Mouse (Mus musculus): ENCODE data around the gene 4930404N11Rik. TPM values are rescaled to one million over a fixed set of nuclear protein-coding genes. Genes with fewer than 3 reads are reported as not detected.

The 4930404N11Rik gene
- polyA plus RNA-seq, 1 experiment from 2014 or later, result 1.2 TPM

- WGBS, result under 1% methylated on average over 53 of the region's 59 CpGs
- H3K4me1 ChIP-seq, result peaks cover 37% of the 10 kb centered on the region
- H3K4me3 ChIP-seq, result peak within 1 kb of the TSS; percentile 79
- peak; percentile 21; the same call in 1 of the 2 replicates for ATAC-seq (ENCODE audit: insufficient number of reproducible peaks, insufficient read depth, low FRiP score, low TSS enrichment, low read depth)
- H3K9ac ChIP-seq, result peak within 1 kb of the TSS; percentile 95
- H3K9me3 ChIP-seq, result no peaks in the 10 kb centered on the region
- no peaks in the 10 kb centered on the region for H3K27me3 ChIP-seq
- H3K4me2 ChIP-seq, result peak within 1 kb of the TSS; percentile 88
- H3K27ac ChIP-seq, result peak within 1 kb of the TSS; percentile 85
- H3K36me3 ChIP-seq, result peaks cover 29% of the 10 kb centered on the region
Observed at GRCm38 (mm10) chr10:81377793-81378552, 12.4 kb upstream of the 4930404N11Rik start, which contains the start of gene Fzr1. TSS of gene Fzr1 (minus strand) at chr10:81378516.

DNA sequence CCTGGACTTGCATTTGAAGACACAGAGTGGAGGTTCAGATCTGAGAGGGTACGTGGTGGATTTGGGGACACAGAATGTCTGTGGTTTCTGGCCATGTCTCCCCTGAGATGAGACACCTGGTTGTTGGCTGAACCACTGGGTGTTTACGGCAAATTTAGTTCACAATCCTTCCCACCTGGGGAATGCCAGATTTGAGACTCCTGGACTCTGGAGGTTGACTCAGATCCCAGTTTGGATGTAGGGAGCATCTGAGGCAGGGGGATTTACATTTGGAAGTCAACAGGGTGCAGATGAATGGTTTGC is 11.7 kb upstream of the 4930404N11Rik start:
- 55% methylated on average over 2 of the region's 2 CpGs for WGBS
- H3K4me2 ChIP-seq, result peak overlapping the region; percentile 88
- peaks cover 35% of the 10 kb centered on the region for H3K36me3 ChIP-seq
- no peak for ATAC-seq (ENCODE audit: insufficient number of reproducible peaks, insufficient read depth, low FRiP score, low TSS enrichment, low read depth)
- H3K4me1 ChIP-seq, result peaks cover 39% of the 10 kb centered on the region
- H3K27me3 ChIP-seq, result no peaks in the 10 kb centered on the region
- H3K9ac ChIP-seq, result peak overlapping the region; percentile 95
- peak overlapping the region; percentile 79 for H3K4me3 ChIP-seq
- no peaks in the 10 kb centered on the region for H3K9me3 ChIP-seq
- H3K27ac ChIP-seq, result peak overlapping the region; percentile 75; the same call in 1 of the 2 replicates

DNA sequence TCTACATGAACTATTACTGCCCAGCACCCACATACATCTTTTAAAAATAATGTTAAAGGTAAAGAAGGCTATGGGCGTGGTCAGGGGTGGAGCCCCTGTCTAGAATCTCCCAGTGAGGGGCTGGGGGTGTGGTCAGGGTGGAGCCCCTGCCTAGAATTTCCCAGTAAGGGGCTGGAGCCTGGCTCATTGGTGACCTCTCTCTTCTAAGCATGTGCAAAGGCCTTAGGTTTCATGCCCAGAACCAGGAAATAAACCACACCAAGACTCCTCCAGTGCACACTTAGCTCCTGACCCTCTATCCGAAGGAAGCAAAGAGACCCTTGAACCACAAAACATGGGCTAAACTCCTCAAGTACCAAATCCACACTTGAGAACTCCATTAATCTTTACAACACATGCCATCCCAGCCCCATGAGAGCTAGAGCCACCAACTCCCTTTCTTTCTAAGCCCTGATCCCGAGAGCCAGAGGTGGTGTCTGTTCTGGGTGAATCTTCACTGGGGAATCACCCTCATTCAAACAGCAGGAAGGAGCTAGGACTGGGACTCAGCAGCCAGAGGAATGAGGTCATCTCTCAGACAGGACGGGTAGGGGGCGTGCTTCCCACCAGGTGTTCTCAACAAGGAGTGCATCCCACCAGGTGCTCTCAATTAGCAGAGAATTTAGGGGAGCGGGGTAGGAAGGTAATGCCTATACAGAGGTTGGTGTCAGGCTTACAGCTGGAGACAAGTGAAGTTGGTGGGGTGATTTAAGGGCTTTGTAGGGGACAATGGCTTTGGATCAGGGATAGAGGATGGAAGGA is 11.1 kb upstream of the 4930404N11Rik start:
- peak overlapping the region; percentile 79 for H3K4me3 ChIP-seq
- no peaks in the 10 kb centered on the region for H3K27me3 ChIP-seq
- no peaks in the 10 kb centered on the region for H3K9me3 ChIP-seq
- H3K4me1 ChIP-seq, result peaks cover 39% of the 10 kb centered on the region
- peaks cover 41% of the 10 kb centered on the region for H3K36me3 ChIP-seq
- 0 out of 2 replicates have a peak overlapping the region, but pooled peaks have one; percentile 75 for H3K27ac ChIP-seq
- ATAC-seq (ENCODE audit: insufficient number of reproducible peaks, insufficient read depth, low FRiP score, low TSS enrichment, low read depth), result no peak
- 31% methylated on average over 6 of the region's 6 CpGs for WGBS
- peak overlapping the region; percentile 88 for H3K4me2 ChIP-seq
- peak overlapping the region; percentile 95 for H3K9ac ChIP-seq

- Histone ChIP-seq H3K4me3 (no peak overlapping the region), H3K9ac (no peak overlapping the region), H3K4me1 (peaks cover 39% of the 10 kb centered on the region), H3K27ac (no peak overlapping the region), H3K36me3 (peaks cover 55% of the 10 kb centered on the region), H3K4me2 (no peak overlapping the region), H3K27me3 (no peaks in the 10 kb centered on the region), H3K9me3 (no peaks in the 10 kb centered on the region)
- ATAC-seq (ENCODE audit: insufficient number of reproducible peaks, insufficient read depth, low FRiP score, low TSS enrichment, low read depth), result no peak
- 92% methylated on average over 10 of the region's 10 CpGs for WGBS
Observed at GRCm38 (mm10) chr10:81375322-81375721, 9.7 kb upstream of the 4930404N11Rik start.

GRCm38 (mm10) chr10:81367207-81367495 is 1.5 kb upstream of the 4930404N11Rik start:
- Histone ChIP-seq H3K4me2 (no peak overlapping the region), H3K9ac (no peak overlapping the region), H3K36me3 (peaks cover 74% of the 10 kb centered on the region), H3K27me3 (peaks cover 39% of the 10 kb centered on the region), H3K4me1 (peaks cover 27% of the 10 kb centered on the region), H3K9me3 (no peaks in the 10 kb centered on the region), H3K4me3 (no peak overlapping the region), H3K27ac (no peak overlapping the region)
- ATAC-seq (ENCODE audit: insufficient number of reproducible peaks, insufficient read depth, low FRiP score, low TSS enrichment, low read depth), result no peak
- 84% methylated on average over 6 of the region's 6 CpGs for whole genome bisulfite sequencing

DNA sequence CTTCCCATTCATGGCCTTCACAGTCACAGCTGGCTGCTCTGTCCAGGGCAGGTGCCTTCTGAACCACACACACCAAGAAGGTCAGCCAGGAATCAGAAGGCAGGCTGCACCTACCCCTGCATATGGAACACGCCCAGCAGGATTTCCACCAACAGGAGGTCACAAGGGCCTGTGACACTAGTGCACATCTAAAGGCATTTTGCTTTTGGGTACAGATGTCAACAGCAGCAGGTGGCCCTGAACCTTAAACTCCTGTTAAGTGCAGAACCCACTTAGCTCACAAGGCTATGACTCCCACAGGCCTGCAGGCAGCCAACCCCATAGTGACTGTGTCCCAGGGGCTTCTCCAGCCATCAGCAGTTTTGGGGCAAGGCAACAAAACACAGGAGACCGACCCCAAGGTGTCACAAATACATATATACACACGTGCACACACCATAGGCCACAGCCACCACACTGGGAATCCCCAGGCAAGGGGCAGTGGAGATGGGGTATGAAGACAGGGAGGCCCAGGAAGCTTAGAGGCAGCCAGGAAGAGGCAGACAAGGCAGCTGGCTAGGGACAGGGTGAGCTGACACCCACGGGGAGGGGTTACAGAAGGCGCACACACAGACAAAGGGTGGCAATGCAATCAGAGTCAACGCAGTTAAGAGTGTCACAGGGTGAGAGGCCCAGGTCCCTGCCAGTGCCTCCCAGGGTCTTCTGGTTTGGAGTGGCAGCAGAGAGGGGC is 1.0 kb upstream of the 4930404N11Rik start:
- no peak overlapping the region for H3K27ac ChIP-seq
- ATAC-seq (ENCODE audit: insufficient number of reproducible peaks, insufficient read depth, low FRiP score, low TSS enrichment, low read depth), result no peak
- peaks cover 27% of the 10 kb centered on the region for H3K4me1 ChIP-seq
- H3K4me3 ChIP-seq, result no peak overlapping the region
- H3K27me3 ChIP-seq, result peaks cover 39% of the 10 kb centered on the region
- no peak overlapping the region for H3K4me2 ChIP-seq
- H3K36me3 ChIP-seq, result peaks cover 74% of the 10 kb centered on the region
- WGBS, result 80% methylated on average over 6 of the region's 6 CpGs
- no peak overlapping the region; the same call in 1 of the 2 replicates for H3K9ac ChIP-seq
- no peaks in the 10 kb centered on the region for H3K9me3 ChIP-seq

DNA sequence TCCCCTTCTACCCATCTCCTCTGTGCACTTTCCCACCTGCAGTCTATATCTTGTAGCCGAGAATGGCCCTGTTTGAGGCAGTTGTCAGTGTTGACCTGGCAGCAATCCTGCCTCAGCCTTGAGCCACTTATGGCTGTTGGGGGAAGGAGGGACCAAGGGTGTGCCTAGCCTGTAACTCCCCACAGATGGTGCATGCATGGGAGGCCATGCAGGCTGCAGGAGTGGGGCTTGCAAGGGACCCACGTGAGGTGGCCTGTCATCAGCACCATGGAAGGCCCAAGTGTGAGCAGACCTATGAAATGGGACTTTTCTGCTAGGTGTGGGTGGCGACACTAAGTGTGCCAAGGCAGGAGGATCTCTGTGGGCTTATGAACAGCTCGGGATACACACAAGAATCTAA is 543 bp downstream of the 4930404N11Rik start:
- peaks cover 68% of the 10 kb centered on the region for H3K36me3 ChIP-seq
- H3K4me2 ChIP-seq, result no peak overlapping the region
- H3K27me3 ChIP-seq, result peaks cover 39% of the 10 kb centered on the region
- no peak overlapping the region for H3K27ac ChIP-seq
- 0 out of 2 replicates have a peak, but pooled peaks have one; percentile 12 for ATAC-seq (ENCODE audit: insufficient number of reproducible peaks, insufficient read depth, low FRiP score, low TSS enrichment, low read depth)
- H3K9ac ChIP-seq, result no peak overlapping the region
- no peaks in the 10 kb centered on the region for H3K9me3 ChIP-seq
- 28% methylated on average over 4 of the region's 4 CpGs for WGBS
- no peak overlapping the region for H3K4me3 ChIP-seq
- H3K4me1 ChIP-seq, result peaks cover 37% of the 10 kb centered on the region

GRCm38 (mm10) chr10:81364666-81365065 is 950 bp downstream of the 4930404N11Rik start:
- H3K36me3 ChIP-seq, result peaks cover 67% of the 10 kb centered on the region
- peaks cover 39% of the 10 kb centered on the region for H3K27me3 ChIP-seq
- WGBS, result 11% methylated on average over 28 of the region's 28 CpGs

DNA sequence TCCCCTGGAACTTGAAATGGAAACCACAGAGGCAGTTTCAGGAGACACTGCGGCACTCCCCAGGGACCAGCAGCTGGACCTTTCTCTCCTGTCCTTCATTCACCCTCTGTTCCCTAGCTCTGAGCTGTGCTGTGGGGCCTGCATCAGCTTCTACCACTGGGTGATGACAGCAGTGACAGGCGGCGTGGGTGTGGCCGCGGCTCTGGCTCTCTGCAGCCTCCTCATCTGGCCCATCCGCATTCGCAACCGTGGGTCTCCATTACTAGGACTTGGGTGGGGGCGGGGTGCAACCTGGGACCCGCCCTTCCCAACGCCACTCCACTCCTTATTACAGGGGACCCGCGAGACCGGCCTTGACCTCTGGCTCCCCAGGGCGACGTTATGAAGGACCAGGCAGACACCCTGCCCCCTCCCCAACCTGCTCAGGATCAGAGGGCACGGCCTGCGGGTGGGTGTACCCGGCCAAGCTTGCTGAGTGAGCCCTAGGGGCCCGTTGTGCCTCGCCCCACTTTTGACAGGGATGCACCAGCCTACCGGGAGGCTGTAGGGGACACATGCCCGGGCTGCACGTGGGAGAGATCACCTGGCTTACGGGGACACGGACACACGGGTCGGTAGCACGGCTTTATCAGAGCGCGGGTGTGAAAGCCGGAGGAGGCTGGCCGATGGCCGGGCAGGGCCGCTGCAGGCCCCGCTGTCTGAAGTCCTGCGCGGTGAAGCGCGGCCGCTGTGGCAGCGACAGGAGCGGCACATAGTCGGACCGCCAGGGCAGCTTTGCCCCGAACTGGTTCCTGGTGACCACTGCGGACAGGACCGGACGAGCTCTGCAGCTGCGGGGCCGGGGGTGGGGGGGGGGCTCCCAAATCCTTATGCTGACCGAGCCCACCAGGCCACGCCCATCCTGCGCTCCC is 1.9 kb downstream of the 4930404N11Rik start:
- H3K9me3 ChIP-seq, result no peaks in the 10 kb centered on the region
- peak overlapping the region; percentile 32 for H3K4me3 ChIP-seq
- peak overlapping the region; percentile 60 for H3K4me2 ChIP-seq
- peak overlapping the region; percentile 61; the same call in 1 of the 2 replicates for H3K9ac ChIP-seq
- no peak overlapping the region for H3K27ac ChIP-seq
- WGBS, result 11% methylated on average over 54 of the region's 54 CpGs
- H3K27me3 ChIP-seq, result peaks cover 39% of the 10 kb centered on the region
- ATAC-seq (ENCODE audit: insufficient number of reproducible peaks, insufficient read depth, low FRiP score, low TSS enrichment, low read depth), result no peak
- peaks cover 57% of the 10 kb centered on the region for H3K36me3 ChIP-seq
- H3K4me1 ChIP-seq, result peaks cover 44% of the 10 kb centered on the region

More at GRCm38 (mm10) chr10:81364666-81365065, 950 bp downstream of the 4930404N11Rik start:
- Histone ChIP-seq H3K4me2 (peak overlapping the region; percentile 60), H3K9ac (peak overlapping the region; percentile 61), H3K4me1 (peaks cover 37% of the 10 kb centered on the region), H3K27ac (no peak overlapping the region), H3K4me3 (peak overlapping the region; percentile 32), H3K9me3 (no peaks in the 10 kb centered on the region)
- ATAC-seq (ENCODE audit: insufficient number of reproducible peaks, insufficient read depth, low FRiP score, low TSS enrichment, low read depth), result no peak

DNA sequence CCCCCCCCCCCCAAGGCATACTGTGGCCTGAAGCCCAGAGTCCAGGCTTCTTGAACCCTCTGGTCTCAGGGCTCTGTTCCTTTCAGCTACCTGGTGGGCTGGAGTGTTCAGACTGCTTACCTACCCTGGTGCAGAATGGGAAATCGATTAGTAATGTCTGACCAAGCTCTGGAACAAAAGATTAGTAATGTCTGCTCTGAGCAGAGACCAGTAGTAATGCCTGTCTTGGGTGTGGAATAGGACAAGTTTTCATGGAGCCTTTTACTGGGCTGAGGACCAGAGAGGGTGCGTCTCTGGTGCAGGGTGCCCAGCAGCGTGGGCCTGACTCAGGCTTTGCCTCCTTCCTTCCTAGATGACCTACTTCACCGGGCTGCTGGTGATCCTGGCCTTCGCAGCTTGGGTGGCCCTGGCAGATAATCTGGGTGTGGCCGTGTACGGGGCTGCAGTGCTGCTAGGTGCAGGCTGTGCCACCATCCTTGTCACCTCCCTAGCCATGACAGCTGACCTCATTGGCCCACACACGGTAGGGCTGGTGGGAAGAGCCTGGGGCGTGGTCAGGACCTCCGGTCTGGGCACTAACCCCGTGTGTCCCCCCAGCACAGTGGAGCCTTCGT is 3.2 kb downstream of the 4930404N11Rik start:
- H3K4me3 ChIP-seq, result no peak overlapping the region; the same call in 1 of the 2 replicates
- ATAC-seq (ENCODE audit: insufficient number of reproducible peaks, insufficient read depth, low FRiP score, low TSS enrichment, low read depth), result no peak
- H3K27me3 ChIP-seq, result peaks cover 39% of the 10 kb centered on the region

More for the DNA sequence above, 3.2 kb downstream of the 4930404N11Rik start:
- H3K4me2 ChIP-seq, result no peak overlapping the region
- H3K9ac ChIP-seq, result no peak overlapping the region
- H3K9me3 ChIP-seq, result no peaks in the 10 kb centered on the region
- 76% methylated on average over 12 of the region's 12 CpGs for WGBS
- H3K36me3 ChIP-seq, result peaks cover 45% of the 10 kb centered on the region
- no peak overlapping the region for H3K27ac ChIP-seq
- H3K4me1 ChIP-seq, result peaks cover 55% of the 10 kb centered on the region

All from embryonic facial prominence, embryonic 13.5 days (tissue).